In the genomic region with DNA sequence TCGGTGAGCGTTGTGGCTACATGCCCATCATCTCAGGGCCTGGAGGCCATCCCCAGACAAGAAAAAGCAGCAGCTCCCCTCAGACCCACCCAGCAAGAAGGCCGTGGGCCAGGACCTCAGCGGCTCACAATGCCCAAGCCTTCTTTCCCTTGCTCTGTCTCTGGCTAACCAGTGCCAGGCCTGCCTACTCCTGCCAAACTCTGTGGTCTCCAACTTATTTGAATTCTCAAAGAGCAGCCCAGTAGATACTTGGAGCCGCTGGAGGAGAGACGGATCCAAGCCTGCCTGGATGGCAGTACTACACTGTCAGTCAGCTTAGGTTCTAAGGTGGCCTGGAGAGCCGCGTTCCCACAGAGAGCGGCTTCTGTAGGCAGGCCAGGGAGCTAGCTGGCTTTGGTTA, we compare ENCODE assay signal across 8 mouse cellular contexts. TPM values are rescaled to one million over a fixed set of nuclear protein-coding genes. Genes with fewer than 3 reads are reported as not detected.
DNase-seq lines count a peak whose midpoint lies in the region; ATAC-seq lines count a peak whose summit lies in the region.

No protein-coding gene starts in this region.

- WGBS in embryonic facial prominence, embryonic 10.5 days, result 94% methylated on average over 9 of the region's 9 CpGs
- WGBS in heart, embryonic 11.5 days (ENCODE audit: insufficient replicate concordance), result 91% methylated on average over 9 of the region's 9 CpGs

- H3K27me3 ChIP-seq in embryonic facial prominence, embryonic 10.5 days (replicated peaks; ENCODE audit: low read depth, poor library complexity, severe bottlenecking), result no peaks in the 10 kb centered on the region
- H3K27me3 ChIP-seq in heart, embryonic 11.5 days (ENCODE audit: control insufficient read depth, insufficient read depth, low read length), result no peaks in the 10 kb centered on the region

- DNase-seq in kidney, adult 8-10 months, result peak; percentile 54 to 55
- no peak for DNase-seq in kidney, postnatal 4 days
- no peak for DNase-seq in embryonic facial prominence, embryonic 10.5 days (ENCODE audit: low spot score)
- peak; percentile 56 to 66 for DNase-seq in layer of hippocampus, postnatal 10 days (ENCODE audit: low spot score in 2 of 2)
- no peak for DNase-seq in B cell, adult 2 months
- no peak for DNase-seq in lung, postnatal 14 days

- H3K9ac ChIP-seq in heart, embryonic 11.5 days (ENCODE audit: low read depth, low read length), result no peak overlapping the region

- peaks cover 57% of the 10 kb centered on the region for H3K4me1 ChIP-seq in embryonic facial prominence, embryonic 10.5 days
- H3K4me1 ChIP-seq in heart, embryonic 11.5 days (ENCODE audit: control insufficient read depth, insufficient read depth, low read length), result peaks cover 53% of the 10 kb centered on the region

- H3K9me3 ChIP-seq in embryonic facial prominence, embryonic 10.5 days, result no peaks in the 10 kb centered on the region
- H3K9me3 ChIP-seq in heart, embryonic 11.5 days (replicated peaks; ENCODE audit: control insufficient read depth, low read length), result no peaks in the 10 kb centered on the region

- H3K4me2 ChIP-seq in heart, embryonic 11.5 days, result no peak overlapping the region

- H3K36me3 ChIP-seq in embryonic facial prominence, embryonic 10.5 days (replicated peaks), result peaks cover 7% of the 10 kb centered on the region
- H3K36me3 ChIP-seq in heart, embryonic 11.5 days (ENCODE audit: control insufficient read depth, insufficient read depth, low read length), result no peaks in the 10 kb centered on the region

- no peak overlapping the region for H3K4me3 ChIP-seq in embryonic facial prominence, embryonic 10.5 days
- no peak overlapping the region for H3K4me3 ChIP-seq in heart, embryonic 11.5 days (ENCODE audit: low read depth, low read length)

- H3K27ac ChIP-seq in embryonic facial prominence, embryonic 10.5 days (replicated peaks), result peak overlapping the region; percentile 84
- peak overlapping the region; percentile 91; the same call in 1 of the 2 replicates for H3K27ac ChIP-seq in heart, embryonic 11.5 days (ENCODE audit: low read depth, low read length)

- ATAC-seq in heart, embryonic 11.5 days (replicated peaks; ENCODE audit: insufficient number of reproducible peaks, low FRiP score, low TSS enrichment), result no peak
- no peak for ATAC-seq in activated CD4-positive, CD25-positive, alpha-beta regulatory T cell, adult 4 months

RNA-seq across cellular contexts. Expression of gene Atp2a2, which starts 24.4 kb away (rescaled TPM):
- 35.3 and 38.1 TPM in 2 replicates for polyA plus RNA-seq in embryonic facial prominence, embryonic 10.5 days (2016; fragmentation: Nextera tagmentation; extraction: Ambion mirVana)
- polyA plus RNA-seq in heart, embryonic 11.5 days (2014; fragmentation: Nextera tagmentation; extraction: Ambion mirVana), result 255 and 272 TPM in 2 replicates
- 100 to 1,000 TPM; 511 to 561 TPM for total RNA-seq in layer of hippocampus, postnatal 10 days (2021)
- polyA plus RNA-seq in activated CD4-positive, CD25-positive, alpha-beta regulatory T cell, adult 4 months (2017; shearing (Covaris generic)), result 10 to 100 TPM; 14.0 to 17.6 TPM

Comparison
In these comparisons a context has a peak if more than half of its experiments do, and no peak if none do; other contexts are left out.
1. DNase-seq: peak in kidney, adult 8-10 months (2 of 2) and layer of hippocampus, postnatal 10 days (2 of 2); none in kidney, postnatal 4 days (0 of 2), embryonic facial prominence, embryonic 10.5 days (single experiment), B cell, adult 2 months (0 of 2) and lung, postnatal 14 days (single experiment).